Mouse (Mus musculus) embryonic facial prominence, embryonic 15.5 days (tissue): ENCODE results near the gene Cpxm1. TPM values are rescaled to one million over a fixed set of nuclear protein-coding genes. Genes with fewer than 3 reads are reported as not detected.
A peak's percentile ranks its signal among the peaks of the same experiment; 100 is the strongest.

Source experiments
- ATAC-seq: fragments of 200-750 bp; cut with Nextera tagmentation; 2 replicates; pipeline ENCODE4 v1.8.0; 2017; ENCODE audit warnings: low read depth, moderate TSS enrichment; ENCODE audit not compliant: insufficient number of reproducible peaks, low FRiP score, low TSS enrichment
- H3K27ac ChIP-seq: fragments of 300-500 bp; sonication (generic); replicated peaks from 2 replicates; pipeline ENCODE4 v1.5.1; 2015; ENCODE audit warnings: mild to moderate bottlenecking, inconsistent platforms
- H3K27me3 ChIP-seq: fragments of 300-500 bp; sonication (generic); 2 replicates; pipeline ENCODE4 v1.6.1; 2015; ENCODE audit warnings: inconsistent platforms
- H3K36me3 ChIP-seq: fragments of 300-500 bp; sonication (generic); 2 replicates; pipeline ENCODE4 v1.6.1; 2015; ENCODE audit warnings: mild to moderate bottlenecking, inconsistent platforms
- H3K4me1 ChIP-seq: fragments of 300-500 bp; sonication (generic); 2 replicates; pipeline ENCODE4 v1.6.1; 2015; ENCODE audit warnings: inconsistent platforms
- H3K4me2 ChIP-seq: fragments of 300-500 bp; sonication (generic); replicated peaks from 2 replicates; pipeline ENCODE4 v1.6.1; 2015; ENCODE audit warnings: mild to moderate bottlenecking, inconsistent platforms
- H3K4me3 ChIP-seq: fragments of 300-500 bp; sonication (generic); replicated peaks from 2 replicates; pipeline ENCODE4 v1.5.1; 2015; ENCODE audit warnings: mild to moderate bottlenecking, inconsistent platforms
- H3K9ac ChIP-seq: fragments of 300-500 bp; sonication (generic); 2 replicates; pipeline ENCODE4 v1.6.1; 2015; ENCODE audit warnings: inconsistent platforms
- H3K9me3 ChIP-seq: fragments of 300-500 bp; sonication (generic); replicated peaks from 2 replicates; pipeline ENCODE4 v1.6.1; 2016; ENCODE audit warnings: inconsistent platforms
- WGBS: fragments of 180-500 bp; shearing (Covaris S2); methylation state at CpG from one replicate; pipeline ENCODE4 v1.1.7; 2015; 5-methylcytosine and 5-hydroxymethylcytosine counted together
- polyA plus RNA-seq: library from polyadenylated mRNA; unstranded; fragments of >200 nt; fragmentation: Nextera tagmentation; extraction: Ambion mirVana; gene quantifications from 2 replicates; pipeline ENCODE4 v1.2.1, GENCODE M21; 2015

The Cpxm1 gene
- polyA plus RNA-seq: 123 and 141 TPM in 2 replicates

- Histone ChIP-seq H3K27me3 (no peaks in the 10 kb centered on the region), H3K9ac (peak within 1 kb of the TSS; percentile 81), H3K4me3 (peak within 1 kb of the TSS; percentile 69), H3K9me3 (no peaks in the 10 kb centered on the region), H3K36me3 (peaks cover 28% of the 10 kb centered on the region), H3K4me2 (peak within 1 kb of the TSS; percentile 81), H3K27ac (peak within 1 kb of the TSS; percentile 82), H3K4me1 (peaks cover 24% of the 10 kb centered on the region; the same call in 1 of the 2 replicates)
- under 1% methylated on average over 40 of the region's 53 CpGs for WGBS
- ATAC-seq: peak; percentile 87
Measured at GRCm38 (mm10) chr2:130397186-130397985, at the start of gene Cpxm1. Gene Cpxm1 (minus strand): TSS chr2:130397574.

DNA sequence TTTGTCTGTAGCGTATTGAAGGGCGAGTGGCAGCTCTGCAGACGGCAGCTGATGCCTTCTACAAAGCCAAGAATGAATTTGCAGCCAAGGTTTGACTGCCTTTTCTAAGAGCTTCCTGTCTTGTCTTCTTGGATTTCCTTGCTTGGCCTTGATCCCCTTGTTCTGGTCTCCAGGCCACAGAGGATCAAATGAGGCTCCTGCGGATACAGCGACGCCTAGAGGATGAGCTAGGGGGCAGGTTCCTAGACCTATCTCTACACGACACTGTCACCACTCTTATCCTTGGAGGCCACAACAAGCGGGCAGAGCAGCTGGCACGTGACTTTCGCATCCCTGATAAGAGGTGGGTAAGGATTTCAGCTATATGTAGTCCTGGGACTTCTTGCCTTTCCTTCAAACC, 44.8 kb upstream of the Cpxm1 start:
- Histone ChIP-seq H3K4me2 (no peak overlapping the region), H3K4me3 (no peak overlapping the region), H3K4me1 (no peaks in the 10 kb centered on the region), H3K9ac (no peak overlapping the region), H3K27ac (no peak overlapping the region), H3K36me3 (peaks cover 68% of the 10 kb centered on the region), H3K27me3 (no peaks in the 10 kb centered on the region), H3K9me3 (no peaks in the 10 kb centered on the region)
- ATAC-seq: no peak
- WGBS: 84% methylated on average over 10 of the region's 10 CpGs

GRCm38 (mm10) chr2:130439840-130440480, 42.6 kb upstream of the Cpxm1 start:
- WGBS: 90% methylated on average over 4 of the region's 4 CpGs
- ATAC-seq: no peak
- no peak overlapping the region for H3K27ac ChIP-seq
- H3K9ac ChIP-seq: no peak overlapping the region
- no peak overlapping the region for H3K4me2 ChIP-seq
- no peaks in the 10 kb centered on the region for H3K9me3 ChIP-seq
- no peaks in the 10 kb centered on the region for H3K27me3 ChIP-seq
- no peaks in the 10 kb centered on the region for H3K4me1 ChIP-seq
- H3K4me3 ChIP-seq: no peak overlapping the region
- H3K36me3 ChIP-seq: peaks cover 68% of the 10 kb centered on the region

- no peaks in the 10 kb centered on the region for H3K27me3 ChIP-seq
- H3K4me1 ChIP-seq: no peaks in the 10 kb centered on the region
- H3K9me3 ChIP-seq: no peaks in the 10 kb centered on the region
- no peak for ATAC-seq
- H3K27ac ChIP-seq: no peak overlapping the region
- H3K36me3 ChIP-seq: peaks cover 62% of the 10 kb centered on the region
- no peak overlapping the region for H3K4me3 ChIP-seq
- WGBS: 97% methylated on average over 3 of the region's 3 CpGs
- H3K9ac ChIP-seq: no peak overlapping the region
- no peak overlapping the region for H3K4me2 ChIP-seq
Measured at GRCm38 (mm10) chr2:130438861-130439260, 41.5 kb upstream of the Cpxm1 start.

- no peak overlapping the region for H3K4me3 ChIP-seq
- H3K27ac ChIP-seq: no peak overlapping the region
- H3K9ac ChIP-seq: no peak overlapping the region
- no peaks in the 10 kb centered on the region for H3K27me3 ChIP-seq
- WGBS: 94% methylated on average over 1 of the region's 1 CpGs
- ATAC-seq: no peak
- H3K9me3 ChIP-seq: no peaks in the 10 kb centered on the region
- H3K36me3 ChIP-seq: peaks cover 47% of the 10 kb centered on the region
- H3K4me1 ChIP-seq: no peaks in the 10 kb centered on the region
- H3K4me2 ChIP-seq: no peak overlapping the region
Measured at GRCm38 (mm10) chr2:130436769-130437168, 39.4 kb upstream of the Cpxm1 start.

DNA sequence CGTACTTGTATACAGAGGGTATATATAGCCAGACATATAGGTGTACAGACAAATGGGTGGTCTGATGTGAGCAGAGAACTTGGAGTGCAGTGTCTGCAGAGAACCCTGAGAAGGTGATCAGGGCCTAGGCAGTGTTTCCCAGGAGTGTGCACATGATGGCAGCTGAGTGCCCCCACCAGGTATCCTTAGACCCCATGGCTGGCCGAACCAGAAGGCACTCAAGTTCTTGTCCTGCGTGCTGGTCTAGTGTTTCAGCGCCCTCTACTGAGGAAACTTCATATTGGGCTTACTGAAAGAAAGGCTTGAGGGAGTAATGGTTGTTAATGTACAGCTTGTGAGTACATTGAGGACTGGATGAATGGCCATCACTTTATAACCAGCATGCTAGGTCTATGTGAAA, 35.8 kb upstream of the Cpxm1 start:
- Histone ChIP-seq H3K27me3 (no peaks in the 10 kb centered on the region), H3K27ac (no peak overlapping the region), H3K4me3 (no peak overlapping the region), H3K9ac (no peak overlapping the region), H3K4me2 (no peak overlapping the region), H3K36me3 (peaks cover 14% of the 10 kb centered on the region), H3K4me1 (no peaks in the 10 kb centered on the region), H3K9me3 (no peaks in the 10 kb centered on the region)
- ATAC-seq: no peak
- 19% methylated on average over 4 of the region's 4 CpGs for WGBS

DNA sequence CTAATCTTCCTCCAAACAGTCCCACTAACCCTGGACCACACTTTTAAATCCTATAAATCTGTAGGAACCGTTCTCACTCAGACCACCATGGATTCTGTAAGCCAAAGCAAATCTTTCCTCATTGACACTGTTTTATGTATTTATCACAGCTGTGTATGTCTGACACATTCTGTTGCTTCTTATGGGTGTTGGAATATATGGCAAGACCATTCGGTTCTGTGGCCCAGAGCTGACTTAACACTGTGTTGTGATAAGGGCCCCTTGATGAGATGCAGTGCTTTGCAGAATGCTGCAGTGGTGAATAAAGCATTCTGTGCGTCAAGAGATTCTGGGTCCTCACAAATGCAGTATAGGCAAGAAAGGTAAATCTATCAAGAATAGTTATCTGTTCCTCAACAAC, 34.8 kb upstream of the Cpxm1 start:
- Histone ChIP-seq H3K9me3 (no peaks in the 10 kb centered on the region), H3K4me1 (no peaks in the 10 kb centered on the region), H3K9ac (no peak overlapping the region), H3K4me2 (no peak overlapping the region), H3K27ac (no peak overlapping the region), H3K4me3 (no peak overlapping the region), H3K36me3 (0 out of 2 replicates have a peak, but pooled peaks cover 8% of the 10 kb centered on the region), H3K27me3 (no peaks in the 10 kb centered on the region)
- ATAC-seq: no peak
- 85% methylated on average over 3 of the region's 3 CpGs for WGBS

GRCm38 (mm10) chr2:130430484-130430883, 33.1 kb upstream of the Cpxm1 start:
- WGBS: 75% methylated on average over 3 of the region's 3 CpGs
- no peak for ATAC-seq
- no peak overlapping the region for H3K27ac ChIP-seq
- no peaks in the 10 kb centered on the region for H3K27me3 ChIP-seq
- 0 out of 2 replicates have a peak, but pooled peaks cover 8% of the 10 kb centered on the region for H3K36me3 ChIP-seq
- no peak overlapping the region for H3K4me3 ChIP-seq
- no peaks in the 10 kb centered on the region for H3K9me3 ChIP-seq
- H3K9ac ChIP-seq: no peak overlapping the region
- H3K4me1 ChIP-seq: no peaks in the 10 kb centered on the region
- H3K4me2 ChIP-seq: no peak overlapping the region

- no peak overlapping the region for H3K9ac ChIP-seq
- no peak overlapping the region for H3K4me3 ChIP-seq
- 61% methylated on average over 2 of the region's 2 CpGs for WGBS
- no peaks in the 10 kb centered on the region for H3K27me3 ChIP-seq
- no peak overlapping the region for H3K4me2 ChIP-seq
- H3K36me3 ChIP-seq: 0 out of 2 replicates have a peak, but pooled peaks cover 8% of the 10 kb centered on the region
- H3K4me1 ChIP-seq: peaks cover 6% of the 10 kb centered on the region
- ATAC-seq: no peak
- no peak overlapping the region for H3K27ac ChIP-seq
- H3K9me3 ChIP-seq: no peaks in the 10 kb centered on the region
Measured at GRCm38 (mm10) chr2:130429851-130430250, 32.5 kb upstream of the Cpxm1 start.

DNA sequence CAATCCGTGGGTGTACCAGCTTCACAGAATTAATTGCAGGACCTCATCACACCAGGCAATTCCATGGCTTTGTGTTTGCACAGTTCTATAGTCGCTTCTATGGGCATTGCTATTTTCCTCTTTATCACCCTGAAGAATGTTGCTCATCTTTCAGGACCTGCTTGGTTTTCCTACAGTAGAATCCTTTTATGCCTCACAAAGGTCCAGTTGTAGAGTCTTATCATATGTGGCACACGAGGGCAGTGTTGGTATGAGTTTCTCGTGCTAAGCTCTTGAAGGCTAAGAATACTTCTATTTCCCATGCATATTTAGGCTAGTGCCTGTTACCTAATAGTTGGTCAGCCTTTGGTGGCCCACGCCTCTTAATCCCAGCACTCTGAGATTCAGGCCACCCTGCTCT, 27.7 kb upstream of the Cpxm1 start:
- Histone ChIP-seq H3K27me3 (no peaks in the 10 kb centered on the region), H3K27ac (peak overlapping the region; percentile 94; the same call in 1 of the 2 replicates), H3K9me3 (no peaks in the 10 kb centered on the region), H3K4me2 (peak overlapping the region; percentile 86), H3K36me3 (peaks cover 5% of the 10 kb centered on the region; the same call in 1 of the 2 replicates), H3K4me1 (peaks cover 22% of the 10 kb centered on the region), H3K9ac (peak overlapping the region; percentile 68), H3K4me3 (peak overlapping the region; percentile 82)
- WGBS: 38% methylated on average over 5 of the region's 5 CpGs
- no peak for ATAC-seq

GRCm38 (mm10) chr2:130424126-130424853, 26.9 kb upstream of the Cpxm1 start, which contains the start of the genes Vps16 and Pced1a:
Gene Vps16 (plus strand): TSS chr2:130424339.
Gene Pced1a (minus strand): TSS chr2:130424701.
- H3K27ac ChIP-seq: peak within 1 kb of the TSS; percentile 94
- peaks cover 22% of the 10 kb centered on the region for H3K4me1 ChIP-seq
- peak within 1 kb of the TSS; percentile 82 for H3K4me3 ChIP-seq
- peaks cover 11% of the 10 kb centered on the region for H3K36me3 ChIP-seq
- H3K27me3 ChIP-seq: no peaks in the 10 kb centered on the region
- under 1% methylated on average over 58 of the region's 58 CpGs for WGBS
- peak within 1 kb of the TSS; percentile 86 for H3K4me2 ChIP-seq
- peak; percentile 95 for ATAC-seq
- no peaks in the 10 kb centered on the region for H3K9me3 ChIP-seq
- peak within 1 kb of the TSS; percentile 68 for H3K9ac ChIP-seq
